Mouse (Mus musculus) midbrain, embryonic 11.5 days (tissue): ENCODE results near the gene Enpp4. TPM values are rescaled to one million over a fixed set of nuclear protein-coding genes. Genes with fewer than 3 reads are reported as not detected.

Experiments
- ATAC-seq: fragments of 200-750 bp; cut with Nextera tagmentation; 2 replicates; pipeline ENCODE4 v1.8.0; 2017; ENCODE audit warnings: moderate TSS enrichment, moderate library complexity; ENCODE audit not compliant: low FRiP score
- DNase-seq: peaks from one replicate; pipeline ENCODE4 v3.0.0; 2015; ENCODE audit warnings: low spot score; ENCODE audit errors: missing footprints
- H3K27ac ChIP-seq: fragments of 300-500 bp; sonication (generic); 2 replicates; pipeline ENCODE4 v1.5.1; 2014; ENCODE audit warnings: low read depth, low read length
- H3K27me3 ChIP-seq: fragments of 300-500 bp; sonication (generic); 2 replicates; pipeline ENCODE4 v1.6.1; 2014; ENCODE audit warnings: mild to moderate bottlenecking, low read length, moderate library complexity, mixed read lengths; ENCODE audit not compliant: control insufficient read depth, insufficient read depth
- H3K36me3 ChIP-seq: fragments of 300-500 bp; sonication (generic); 2 replicates; pipeline ENCODE4 v1.6.1; 2014; ENCODE audit warnings: mild to moderate bottlenecking, low read length, moderate library complexity, mixed read lengths; ENCODE audit not compliant: control insufficient read depth, insufficient read depth
- H3K4me1 ChIP-seq: fragments of 300-500 bp; sonication (generic); 2 replicates; pipeline ENCODE4 v1.6.1; 2014; ENCODE audit warnings: low read length; ENCODE audit not compliant: control insufficient read depth, insufficient read depth
- H3K4me2 ChIP-seq: fragments of 300-500 bp; sonication (generic); 2 replicates; pipeline ENCODE4 v1.6.1; 2014; ENCODE audit warnings: mild to moderate bottlenecking, moderate library complexity
- H3K4me3 ChIP-seq: fragments of 300-500 bp; sonication (generic); 2 replicates; pipeline ENCODE4 v1.5.1; 2014; ENCODE audit warnings: low read depth, low read length
- H3K9ac ChIP-seq: fragments of 300-500 bp; sonication (generic); 2 replicates; pipeline ENCODE4 v1.6.1; 2014; ENCODE audit warnings: low read length
- H3K9me3 ChIP-seq: fragments of 300-500 bp; sonication (generic); 2 replicates; pipeline ENCODE4 v1.6.1; 2016; ENCODE audit warnings: low read length; ENCODE audit not compliant: control insufficient read depth
- WGBS: fragments of 180-500 bp; shearing (Covaris S2); extraction: QIAGEN DNeasy Blood & Tissue Kit; methylation state at CpG from one replicate; pipeline ENCODE4 v1.1.7; 2014; 5-methylcytosine and 5-hydroxymethylcytosine counted together
- polyA plus RNA-seq: library from polyadenylated mRNA; unstranded; fragments of >200 nt; fragmentation: Nextera tagmentation; extraction: Ambion mirVana; gene quantifications from 2 replicates; pipeline ENCODE4 v1.2.1, GENCODE M21; 2014

The Enpp4 gene
- polyA plus RNA-seq, 1 experiment from 2014 or later = 3.8 TPM

GRCm38 (mm10) chr17:44057123-44057522 is 48.5 kb downstream of the Enpp4 start:
- 76% methylated on average over 1 of the region's 1 CpGs for WGBS
- H3K4me1 ChIP-seq = no peaks in the 10 kb centered on the region

GRCm38 (mm10) chr17:44053427-44053826 is 52.2 kb downstream of the Enpp4 start:
- Histone ChIP-seq H3K9ac (no peak overlapping the region), H3K27me3 (no peaks in the 10 kb centered on the region), H3K9me3 (no peaks in the 10 kb centered on the region), H3K4me3 (no peak overlapping the region), H3K36me3 (no peaks in the 10 kb centered on the region), H3K27ac (no peak overlapping the region), H3K4me1 (no peaks in the 10 kb centered on the region), H3K4me2 (no peak overlapping the region)
- ATAC-seq = no peak
- 72% methylated on average over 4 of the region's 4 CpGs for WGBS
- DNase-seq = no peak

More at GRCm38 (mm10) chr17:44057123-44057522, 48.5 kb downstream of the Enpp4 start:
- H3K9ac ChIP-seq = no peak overlapping the region
- H3K4me2 ChIP-seq = no peak overlapping the region
- no peak for DNase-seq
- H3K9me3 ChIP-seq = no peaks in the 10 kb centered on the region
- H3K27ac ChIP-seq = no peak overlapping the region
- no peaks in the 10 kb centered on the region for H3K27me3 ChIP-seq
- no peak for ATAC-seq
- no peaks in the 10 kb centered on the region for H3K36me3 ChIP-seq
- H3K4me3 ChIP-seq = no peak overlapping the region

Other genes starting within 250 kb of the Enpp4 start
- gene Enpp5, start 27.0 kb downstream of the Enpp4 start, polyA plus RNA-seq = 11.5 and 15.3 TPM in 2 replicates
- 0.98 and 1.1 TPM in 2 replicates for gene Clic5, start 82.8 kb upstream of the Enpp4 start, polyA plus RNA-seq